Mouse (Mus musculus) spleen, postnatal 0 days (tissue): ENCODE data around the gene Hspb11. TPM values are rescaled to one million over a fixed set of nuclear protein-coding genes. Genes with fewer than 3 reads are reported as not detected.

Experiments used
- polyA plus RNA-seq: library from polyadenylated mRNA; unstranded; fragments of >200 nt; fragmentation: Nextera tagmentation; extraction: Ambion mirVana; gene quantifications from 2 replicates; pipeline ENCODE4 v1.2.1, GENCODE M21; 2015

Gene Hspb11
- 14.6 and 16.7 TPM in 2 replicates for polyA plus RNA-seq

DNA sequence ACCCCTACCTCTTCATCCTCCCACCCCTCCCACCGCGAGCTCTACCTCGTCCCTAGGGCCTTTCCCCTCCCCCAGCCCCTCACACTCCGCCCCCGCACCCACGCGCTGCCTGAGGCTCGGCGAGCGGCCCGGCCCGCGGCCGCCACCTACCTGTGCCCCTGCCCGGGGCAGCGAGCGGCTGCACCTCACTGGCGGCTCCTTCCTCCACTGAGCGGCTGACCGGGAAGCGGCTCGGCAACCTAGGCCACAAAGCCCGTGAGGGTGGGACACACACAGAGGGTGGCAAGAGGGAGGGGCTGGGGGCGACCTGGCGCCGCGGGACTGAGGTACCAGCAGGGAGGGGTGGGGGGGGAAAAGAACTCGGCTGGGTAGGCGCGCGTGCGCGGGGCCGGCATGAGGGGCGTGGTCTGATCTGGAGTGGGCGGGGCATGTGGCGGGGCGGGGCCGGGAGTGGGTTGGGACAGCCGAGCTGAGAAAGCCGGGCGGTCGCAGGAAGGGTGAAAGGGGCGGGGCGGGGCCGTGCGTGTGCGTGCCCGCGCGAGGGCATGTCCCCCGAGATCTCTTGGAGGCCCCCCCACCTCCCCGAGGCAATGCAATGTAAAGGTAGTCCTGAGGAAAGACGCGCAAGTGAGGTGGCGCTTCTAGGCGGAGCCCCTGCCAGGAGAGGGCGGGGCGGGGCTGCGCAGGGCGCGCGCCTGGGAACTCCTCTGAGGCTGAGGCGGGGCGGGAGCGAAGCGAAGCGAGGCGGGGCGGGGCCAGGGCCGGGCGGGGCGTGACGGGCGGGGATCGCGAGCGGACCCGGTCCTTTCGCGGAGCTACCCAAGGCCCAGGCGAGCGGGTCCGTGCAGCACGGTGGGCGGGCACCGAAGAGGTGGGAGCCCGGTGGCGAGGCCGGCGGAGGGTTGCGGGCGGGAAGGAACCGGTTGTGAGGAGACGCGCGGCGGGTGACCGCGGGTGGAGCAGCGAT is at the start of gene Hspb11, which contains the start of gene Lrrc42:
Gene Hspb11 (plus strand): TSS at position 469 of the 967 bp plus-strand sequence.
Gene Lrrc42 (minus strand): TSS at position 408 of the 967 bp plus-strand sequence.

DNA sequence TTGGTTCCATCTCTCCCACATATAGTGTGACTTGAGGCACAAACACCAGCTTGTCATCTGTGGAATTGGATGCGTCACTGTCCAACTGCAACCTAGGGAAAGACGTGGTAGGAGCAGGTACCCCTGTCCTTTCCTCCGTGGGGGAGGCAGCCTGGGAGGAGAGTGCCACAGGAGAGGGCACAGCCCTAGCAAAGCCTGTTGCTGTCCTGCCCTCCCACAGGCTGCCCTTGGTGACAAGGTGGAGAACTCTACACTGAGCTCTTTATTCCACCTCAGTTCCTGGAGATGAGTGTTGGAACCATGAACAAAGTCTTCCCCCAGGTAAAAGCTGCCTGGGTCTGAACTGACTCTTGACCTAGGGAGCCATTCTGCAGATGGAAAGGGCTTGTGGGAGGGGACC is 44.5 kb upstream of the Hspb11 start, which contains the start of gene Ldlrad1:
Gene Ldlrad1 (plus strand): TSS at position 301 of the 400 bp plus-strand sequence.

DNA sequence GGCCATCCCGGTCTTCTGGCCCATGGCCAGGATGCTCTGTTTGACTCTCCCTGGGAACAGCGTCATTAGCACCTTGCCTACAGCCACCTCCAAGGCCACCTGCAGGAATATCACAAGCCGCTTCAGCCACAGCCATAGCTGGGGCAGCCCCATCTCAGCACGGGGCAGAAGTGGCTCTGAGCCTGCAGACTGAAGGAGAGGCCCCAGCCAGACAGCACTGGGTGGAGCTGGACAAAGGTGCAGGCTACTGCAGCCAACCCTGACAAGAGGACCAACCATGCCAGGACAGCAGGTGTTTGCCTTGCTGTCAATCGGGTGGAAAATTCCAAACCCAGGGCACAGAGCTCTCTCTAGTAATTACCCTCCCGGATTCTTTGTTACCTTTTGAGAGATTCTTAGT is 53.6 kb downstream of the Hspb11 start, which contains the start of gene Dio1:
Gene Dio1 (minus strand): TSS at position 204 of the 400 bp plus-strand sequence.

DNA sequence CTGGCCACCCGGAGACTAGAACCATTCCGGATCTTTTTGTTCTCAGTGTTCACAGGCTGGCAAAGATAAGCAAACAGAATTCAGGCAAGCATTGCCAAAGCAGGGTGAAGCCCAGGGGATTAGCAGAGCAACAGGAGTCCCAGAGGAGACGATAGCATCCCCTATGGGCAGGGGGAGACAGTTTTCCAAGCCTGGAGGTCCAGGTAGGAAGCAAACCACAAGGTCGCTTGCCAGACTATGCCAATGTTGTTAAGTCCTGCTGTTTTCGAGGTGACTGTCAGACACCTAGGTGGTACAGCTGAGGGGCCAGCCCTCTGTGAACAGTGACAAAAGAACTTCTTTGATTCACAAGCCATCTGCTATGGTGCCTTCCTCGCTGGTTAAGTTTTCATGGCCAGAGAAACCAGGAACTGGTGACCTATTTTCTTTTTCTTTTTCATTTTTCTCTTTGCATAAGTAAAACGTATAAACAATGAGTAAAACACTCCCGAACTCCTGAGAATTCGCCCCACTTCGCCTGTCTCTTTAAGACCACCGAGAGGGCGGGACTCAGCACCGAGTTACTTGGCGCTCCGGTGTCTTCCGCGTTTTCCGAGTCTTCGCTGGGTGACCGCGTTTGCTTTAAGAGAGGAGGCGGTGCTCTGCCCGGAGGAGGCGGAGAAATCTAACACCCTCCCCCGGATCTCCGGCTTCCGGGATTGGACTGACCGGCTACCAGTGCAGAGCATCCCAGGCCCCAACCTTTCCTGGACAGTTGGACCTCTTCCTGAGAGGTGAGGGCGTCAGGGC is 60.5 kb downstream of the Hspb11 start, which contains the start of gene Yipf1:
Gene Yipf1 (plus strand): TSS at position 674 of the 789 bp plus-strand sequence.

Other genes starting within 250 kb of the Hspb11 start
- gene Mrpl37, start 186.7 kb upstream of the Hspb11 start, polyA plus RNA-seq: 46.6 and 50.0 TPM in 2 replicates
- gene Cyb5rl, start 186.6 kb upstream of the Hspb11 start, polyA plus RNA-seq: 1.6 and 2.6 TPM in 2 replicates
- not detected in 2 replicates for gene Cdcp2, start 156.7 kb upstream of the Hspb11 start, polyA plus RNA-seq
- gene Tmem59, start 75.2 kb upstream of the Hspb11 start, polyA plus RNA-seq: 206 and 236 TPM in 2 replicates
- 25.7 and 28.1 TPM in 2 replicates for gene Tceanc2, start 74.5 kb upstream of the Hspb11 start, polyA plus RNA-seq
- not detected in 2 replicates for gene Ldlrad1, start 44.4 kb upstream of the Hspb11 start, polyA plus RNA-seq
- 18.6 and 19.7 TPM in 2 replicates for gene Lrrc42, start 61 bp upstream of the Hspb11 start, polyA plus RNA-seq
- not detected in 2 replicates for gene Dio1, start 53.6 kb downstream of the Hspb11 start, polyA plus RNA-seq
- 39.6 and 42.4 TPM in 2 replicates for gene Yipf1, start 60.8 kb downstream of the Hspb11 start, polyA plus RNA-seq
- gene Ndc1, start 114.2 kb downstream of the Hspb11 start, polyA plus RNA-seq: 14.4 and 15.8 TPM in 2 replicates
- 0.16 and 0.35 TPM in 2 replicates for gene Glis1, start 181.0 kb downstream of the Hspb11 start, polyA plus RNA-seq